Mouse (Mus musculus): ENCODE results near the gene T2. TPM values are rescaled to one million over a fixed set of nuclear protein-coding genes. Genes with fewer than 3 reads are reported as not detected.

The T2 gene
- polyA plus RNA-seq (2017; shearing (Covaris generic)), result 0.29 TPM

GRCm38 (mm10) chr17:8355692-8356091, at the start of gene T2:
Gene T2, plus strand, starts transcription at chr17:8355992.

GRCm38 (mm10) chr17:8310838-8311614, 44.8 kb upstream of the T2 start, which contains the start of gene Sft2d1:
Gene Sft2d1, plus strand, starts transcription at chr17:8311102.

GRCm38 (mm10) chr17:8337159-8337558, 18.6 kb upstream of the T2 start, which contains the start of gene Prr18:
Gene Prr18, plus strand, starts transcription at chr17:8337459.

GRCm38 (mm10) chr17:8433978-8434960, 78.5 kb downstream of the T2 start, which contains the start of gene T:
Gene T, plus strand, starts transcription at chr17:8434423.

Other genes with a start within 250 kb of the T2 start
- gene Gm49673, start 208.2 kb upstream of the T2 start, polyA plus RNA-seq (2017; shearing (Covaris generic)), result 0.19 TPM
- 82.4 TPM for gene Rnaset2a, start 207.9 kb upstream of the T2 start, polyA plus RNA-seq (2017; shearing (Covaris generic))
- gene Fgfr1op, start 190.5 kb upstream of the T2 start, polyA plus RNA-seq (2017; shearing (Covaris generic)), result 20.8 TPM
- gene Ccr6, start 119.9 kb upstream of the T2 start, polyA plus RNA-seq (2017; shearing (Covaris generic)), result 41.0 TPM
- 164 TPM for gene Mpc1, start 73.1 kb upstream of the T2 start, polyA plus RNA-seq (2017; shearing (Covaris generic))
- gene Sft2d1, start 44.9 kb upstream of the T2 start, polyA plus RNA-seq (2017; shearing (Covaris generic)), result 181 TPM
- gene Prr18, start 18.5 kb upstream of the T2 start, polyA plus RNA-seq (2017; shearing (Covaris generic)), result 0.14 TPM
- gene T, start 78.4 kb downstream of the T2 start, polyA plus RNA-seq (2017; shearing (Covaris generic)), result not detected
- gene Pde10a, start 169.4 kb downstream of the T2 start, polyA plus RNA-seq (2017; shearing (Covaris generic)), result not detected
- gene Gm17087, start 211.0 kb downstream of the T2 start, polyA plus RNA-seq (2017; shearing (Covaris generic)), result 1.3 TPM

Measured in CD4-positive, CD25-positive, alpha-beta regulatory T cell (primary cell).